9 mouse cellular contexts compared by ENCODE assay signal in the genomic region with DNA sequence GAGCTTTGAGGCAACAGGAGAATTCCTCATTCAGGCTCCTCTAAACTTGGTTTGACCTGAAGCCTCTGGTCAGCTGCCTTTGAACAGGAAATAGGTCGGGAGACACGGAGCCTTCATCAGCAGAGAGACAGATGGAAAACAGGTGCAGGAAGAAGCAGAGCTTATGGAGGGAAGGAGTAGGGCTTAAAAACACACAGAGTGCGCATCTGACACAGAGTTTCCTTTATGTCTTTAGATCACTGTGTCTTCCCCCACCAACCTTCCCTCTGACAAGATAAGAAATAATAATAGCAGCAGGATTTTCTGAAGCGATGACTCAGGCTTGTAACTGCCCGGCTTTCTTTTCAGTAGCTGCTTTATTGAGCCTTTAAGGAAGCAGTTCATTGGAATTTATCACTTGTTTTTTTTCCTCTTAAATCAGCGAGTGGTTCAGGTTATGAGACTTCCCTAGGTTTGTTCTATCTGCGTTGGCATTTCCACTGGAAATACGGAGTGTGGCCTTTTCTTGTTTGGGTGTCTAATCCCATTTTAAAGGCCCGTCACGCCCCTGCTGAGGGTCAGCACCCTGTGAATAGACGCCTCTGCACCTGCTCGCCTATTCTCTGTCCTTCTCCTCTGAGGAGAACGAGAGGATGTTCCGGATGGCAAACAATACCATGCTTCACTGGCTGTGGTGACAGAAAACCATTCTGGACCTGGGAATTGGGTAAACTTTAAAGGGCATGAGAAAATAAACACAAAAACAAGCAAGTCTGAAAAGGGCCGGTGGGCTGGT. TPM values are rescaled to one million over a fixed set of nuclear protein-coding genes. Genes with fewer than 3 reads are reported as not detected.
A peak's percentile ranks its signal among the peaks of the same experiment; 100 is the strongest.
DNase-seq lines count a peak whose midpoint lies in the region; ATAC-seq lines count a peak whose summit lies in the region.
"Had no signal": no experiment of that assay in that cellular context is flagged by ENCODE, and none has a peak within 500 bp of the region (broad histone marks: within the 10 kb centered on the region; RNA-seq: fewer than 3 reads in every experiment).

No protein-coding gene starts in this region.

- WGBS in forebrain, embryonic 10.5 days: 10% methylated on average over 15 of the region's 15 CpGs
- WGBS in forebrain, embryonic 14.5 days: 11% methylated on average over 15 of the region's 15 CpGs
- 7% methylated on average over 15 of the region's 15 CpGs for WGBS in neural tube, embryonic 11.5 days
- WGBS in intestine, embryonic 15.5 days: 32% methylated on average over 15 of the region's 15 CpGs

- no peak overlapping the region for H3K4me2 ChIP-seq in forebrain, embryonic 14.5 days (ENCODE audit: low read length)
- no peak overlapping the region for H3K4me2 ChIP-seq in neural tube, embryonic 11.5 days (ENCODE audit: low read depth)
- no peak overlapping the region for H3K4me2 ChIP-seq in intestine, embryonic 15.5 days (replicated peaks)

- H3K4me1 ChIP-seq in forebrain, embryonic 10.5 days: peaks cover 44% of the 10 kb centered on the region
- H3K4me1 ChIP-seq in forebrain, embryonic 14.5 days (ENCODE audit: control insufficient read depth, insufficient read depth, low read length): peaks cover 6% of the 10 kb centered on the region
- H3K4me1 ChIP-seq in neural tube, embryonic 11.5 days (ENCODE audit: control insufficient read depth, insufficient read depth, low read length): peaks cover 20% of the 10 kb centered on the region
- H3K4me1 ChIP-seq in intestine, embryonic 15.5 days (replicated peaks): peaks cover 13% of the 10 kb centered on the region; the same call in 1 of the 2 replicates

- ATAC-seq in forebrain, embryonic 14.5 days: no peak; the same call in 1 of the 2 replicates
- no peak for ATAC-seq in neural tube, embryonic 11.5 days (ENCODE audit: insufficient read depth, low FRiP score, low TSS enrichment)
- peak; percentile 37 for ATAC-seq in intestine, embryonic 15.5 days
- ATAC-seq: lung, postnatal 0 days had no signal

- peaks cover 16% of the 10 kb centered on the region for H3K9me3 ChIP-seq in forebrain, embryonic 10.5 days
- peaks cover 14% of the 10 kb centered on the region; the same call in 1 of the 2 replicates for H3K9me3 ChIP-seq in forebrain, embryonic 14.5 days (replicated peaks; ENCODE audit: control insufficient read depth, low read length)
- H3K9me3 ChIP-seq in neural tube, embryonic 11.5 days (ENCODE audit: control insufficient read depth, low read length): peaks cover 3% of the 10 kb centered on the region; the same call in 1 of the 2 replicates
- no peaks in the 10 kb centered on the region for H3K9me3 ChIP-seq in intestine, embryonic 15.5 days

- H3K9ac ChIP-seq in forebrain, embryonic 14.5 days (ENCODE audit: low read length): no peak overlapping the region
- H3K9ac ChIP-seq in neural tube, embryonic 11.5 days (ENCODE audit: low read length): no peak overlapping the region; the same call in 1 of the 2 replicates
- H3K9ac ChIP-seq in intestine, embryonic 15.5 days: no peak overlapping the region

- no peak for DNase-seq in forebrain, embryonic 10.5 days (ENCODE audit: extremely low spot score, low spot score)
- no peak for DNase-seq in forebrain, embryonic 14.5 days (ENCODE audit: low spot score)
- peak; percentile 60 for DNase-seq in neural tube, embryonic 11.5 days (ENCODE audit: low spot score)
- no peak for DNase-seq in neural tube, embryonic 10.5 days (ENCODE audit: extremely low spot score, low spot score)
- DNase-seq in liver (no peak), adipocyte (ENCODE audit: low spot score) (no peak)
- DNase-seq in right cerebral cortex, adult 18-20 months: no peak

- H3K36me3 ChIP-seq in forebrain, embryonic 10.5 days (replicated peaks): peaks cover 9% of the 10 kb centered on the region
- H3K36me3 ChIP-seq in forebrain, embryonic 14.5 days (ENCODE audit: control insufficient read depth, insufficient read depth, low read length): no peaks in the 10 kb centered on the region
- no peaks in the 10 kb centered on the region for H3K36me3 ChIP-seq in neural tube, embryonic 11.5 days (ENCODE audit: control insufficient read depth, insufficient read depth, low read length)
- H3K36me3 ChIP-seq in intestine, embryonic 15.5 days: peaks cover 4% of the 10 kb centered on the region; the same call in 1 of the 2 replicates

- H3K27me3 ChIP-seq in forebrain, embryonic 10.5 days (ENCODE audit: poor library complexity, severe bottlenecking): peaks cover 59% of the 10 kb centered on the region
- H3K27me3 ChIP-seq in forebrain, embryonic 14.5 days (replicated peaks; ENCODE audit: control insufficient read depth, insufficient read depth, low read length): no peaks in the 10 kb centered on the region
- no peaks in the 10 kb centered on the region for H3K27me3 ChIP-seq in neural tube, embryonic 11.5 days (ENCODE audit: control insufficient read depth, insufficient read depth, low read length)
- no peaks in the 10 kb centered on the region for H3K27me3 ChIP-seq in intestine, embryonic 15.5 days (replicated peaks)

- peak overlapping the region; percentile 68 for H3K27ac ChIP-seq in forebrain, embryonic 10.5 days
- no peak overlapping the region for H3K27ac ChIP-seq in forebrain, embryonic 14.5 days (ENCODE audit: low read depth, low read length)
- no peak overlapping the region for H3K27ac ChIP-seq in neural tube, embryonic 11.5 days (ENCODE audit: low read depth, low read length)
- no peak overlapping the region for H3K27ac ChIP-seq in intestine, embryonic 15.5 days

- no peak overlapping the region for H3K4me3 ChIP-seq in forebrain, embryonic 10.5 days
- H3K4me3 ChIP-seq in forebrain, embryonic 14.5 days (ENCODE audit: low read depth, low read length): no peak overlapping the region
- H3K4me3 ChIP-seq in neural tube, embryonic 11.5 days (ENCODE audit: low read depth, low read length): no peak overlapping the region
- no peak overlapping the region for H3K4me3 ChIP-seq in intestine, embryonic 15.5 days (replicated peaks)

RNA-seq across cellular contexts. Expression of a gene that starts 32.7 kb away (rescaled TPM):
- polyA plus RNA-seq in forebrain, embryonic 10.5 days (2016; fragmentation: Nextera tagmentation; extraction: Ambion mirVana): 21.6 and 29.1 TPM in 2 replicates
- 6.0 and 7.3 TPM in 2 replicates for polyA plus RNA-seq in forebrain, embryonic 14.5 days (2014; fragmentation: Nextera tagmentation; extraction: Ambion mirVana)
- polyA plus RNA-seq in neural tube, embryonic 11.5 days (2014; fragmentation: Nextera tagmentation; extraction: Ambion mirVana): 8.1 and 8.4 TPM in 2 replicates
- 13.4 and 14.2 TPM in 2 replicates for polyA plus RNA-seq in intestine, embryonic 15.5 days (2015; fragmentation: Nextera tagmentation; extraction: Ambion mirVana)

RNA-seq across cellular contexts. Expression of a gene that starts 51.8 kb away (rescaled TPM):
- polyA plus RNA-seq in forebrain, embryonic 10.5 days (2016; fragmentation: Nextera tagmentation; extraction: Ambion mirVana): 2.4 and 3.5 TPM in 2 replicates
- 7.4 and 8.8 TPM in 2 replicates for polyA plus RNA-seq in forebrain, embryonic 14.5 days (2014; fragmentation: Nextera tagmentation; extraction: Ambion mirVana)
- 3.2 TPM in 2 replicates for polyA plus RNA-seq in neural tube, embryonic 11.5 days (2014; fragmentation: Nextera tagmentation; extraction: Ambion mirVana)
- 4.8 and 5.1 TPM in 2 replicates for polyA plus RNA-seq in intestine, embryonic 15.5 days (2015; fragmentation: Nextera tagmentation; extraction: Ambion mirVana)
